Mouse (Mus musculus) stomach, postnatal 0 days (tissue): ENCODE measurements around the gene Gm11034. TPM values are rescaled to one million over a fixed set of nuclear protein-coding genes. Genes with fewer than 3 reads are reported as not detected.

Experiments used
- ATAC-seq: fragments of 200-750 bp; cut with Nextera tagmentation; 2 replicates; pipeline ENCODE4 v1.8.0; 2017; ENCODE audit not compliant: low FRiP score, low TSS enrichment
- DNase-seq: peaks from one replicate; pipeline ENCODE4 v3.0.0-alpha.2; 2016; ENCODE audit warnings: low spot score
- H3K27ac ChIP-seq: fragments of 300-500 bp; sonication (generic); replicated peaks from 2 replicates; pipeline ENCODE4 v1.5.1; 2014; ENCODE audit warnings: mild to moderate bottlenecking, control low read depth
- H3K27me3 ChIP-seq: fragments of 300-500 bp; sonication (generic); 2 replicates; pipeline ENCODE4 v1.6.1; 2014; ENCODE audit warnings: low read length; ENCODE audit not compliant: control insufficient read depth, insufficient read depth
- H3K36me3 ChIP-seq: fragments of 300-500 bp; sonication (generic); 2 replicates; pipeline ENCODE4 v1.6.1; 2014; ENCODE audit warnings: low read length, mixed read lengths; ENCODE audit not compliant: control insufficient read depth, insufficient read depth
- H3K4me1 ChIP-seq: fragments of 300-500 bp; sonication (generic); replicated peaks from 2 replicates; pipeline ENCODE4 v1.6.1; 2014; ENCODE audit warnings: antibody characterized with exemption; ENCODE audit not compliant: control insufficient read depth, insufficient read depth
- H3K4me2 ChIP-seq: fragments of 300-500 bp; sonication (generic); replicated peaks from 2 replicates; pipeline ENCODE4 v1.6.1; 2014; ENCODE audit warnings: low read depth, mild to moderate bottlenecking, control low read depth, moderate library complexity
- H3K4me3 ChIP-seq: fragments of 300-500 bp; sonication (generic); 2 replicates; pipeline ENCODE4 v1.5.1; 2014; ENCODE audit warnings: low read depth, low read length, control low read depth
- H3K9ac ChIP-seq: fragments of 300-500 bp; sonication (generic); 2 replicates; pipeline ENCODE4 v1.6.1; 2014; ENCODE audit warnings: mild to moderate bottlenecking, low read length, control low read depth, mixed read lengths
- H3K9me3 ChIP-seq: fragments of 300-500 bp; sonication (generic); 2 replicates; pipeline ENCODE4 v1.6.1; 2016; ENCODE audit warnings: low read length; ENCODE audit not compliant: control insufficient read depth
- CTCF ChIP-seq: IDR thresholded peaks from 2 replicates; pipeline ENCODE4 v1.5.1; 2016; ENCODE audit warnings: antibody characterized with exemption, low read depth, mild to moderate bottlenecking, moderate library complexity
- EP300 ChIP-seq: optimal IDR thresholded peaks from 2 replicates; pipeline ENCODE3; 2016; ENCODE audit warnings: antibody characterized with exemption
- WGBS: fragments of 180-500 bp; shearing (Covaris S2); extraction: QIAGEN DNeasy Blood & Tissue Kit; methylation state at CpG from one replicate; pipeline ENCODE4 v1.1.7; 2014; 5-methylcytosine and 5-hydroxymethylcytosine counted together
- polyA plus RNA-seq: library from polyadenylated mRNA; unstranded; fragments of >200 nt; fragmentation: Nextera tagmentation; extraction: Ambion mirVana; gene quantifications from 2 replicates; pipeline ENCODE4 v1.2.1, GENCODE M21; 2015

Gm11034 gene
- polyA plus RNA-seq, 1 experiment from 2014 or later, result not detected

GRCm38 (mm10) chr8:72218781-72219540 lies 5.5 kb upstream of the Gm11034 start:
- Histone ChIP-seq H3K4me1 (no peaks in the 10 kb centered on the region; the same call in 1 of the 2 replicates), H3K36me3 (peaks cover 13% of the 10 kb centered on the region), H3K4me2 (peak overlapping the region; percentile 25; the same call in 1 of the 2 replicates), H3K9me3 (no peaks in the 10 kb centered on the region), H3K27me3 (no peaks in the 10 kb centered on the region), H3K9ac (no peak overlapping the region), H3K4me3 (peak overlapping the region; percentile 72), H3K27ac (no peak overlapping the region)
- no peak for ATAC-seq
- no peak for DNase-seq
- TF ChIP-seq CTCF, result no peak
- no peak for TF ChIP-seq EP300
- WGBS, result 71% methylated on average over 9 of the region's 10 CpGs

- TF ChIP-seq EP300 (no peak), CTCF (no peak)
Observed at GRCm38 (mm10) chr8:72215871-72216270, 2.4 kb upstream of the Gm11034 start.

GRCm38 (mm10) chr8:72215060-72215459 lies 1.6 kb upstream of the Gm11034 start:
- Histone ChIP-seq H3K9ac (no peak overlapping the region), H3K27me3 (no peaks in the 10 kb centered on the region), H3K4me2 (no peak overlapping the region), H3K4me1 (no peaks in the 10 kb centered on the region), H3K36me3 (no peaks in the 10 kb centered on the region), H3K27ac (no peak overlapping the region), H3K4me3 (no peak overlapping the region), H3K9me3 (no peaks in the 10 kb centered on the region)
- DNase-seq (peak; percentile 71), ATAC-seq (peak; percentile 35; the same call in 1 of the 2 replicates)
- peak; percentile 79 for TF ChIP-seq CTCF
- TF ChIP-seq EP300, result no peak
- WGBS, result 43% methylated on average over 2 of the region's 2 CpGs

More at GRCm38 (mm10) chr8:72215871-72216270, 2.4 kb upstream of the Gm11034 start:
- H3K4me2 ChIP-seq, result no peak overlapping the region
- H3K4me3 ChIP-seq, result no peak overlapping the region
- no peak overlapping the region for H3K9ac ChIP-seq
- no peak for DNase-seq
- H3K4me1 ChIP-seq, result no peaks in the 10 kb centered on the region; the same call in 1 of the 2 replicates
- no peak overlapping the region for H3K27ac ChIP-seq
- ATAC-seq, result no peak
- WGBS, result 50% methylated on average over 1 of the region's 1 CpGs
- H3K36me3 ChIP-seq, result no peaks in the 10 kb centered on the region
- H3K9me3 ChIP-seq, result no peaks in the 10 kb centered on the region
- H3K27me3 ChIP-seq, result no peaks in the 10 kb centered on the region

GRCm38 (mm10) chr8:72212751-72213150 lies 685 bp downstream of the Gm11034 start, which contains the start of gene Cib3:
Cib3 (minus strand) TSS chr8:72212837.
- H3K27ac ChIP-seq, result no peak within 1 kb of the TSS
- 39% methylated on average over 4 of the region's 4 CpGs for WGBS
- no peaks in the 10 kb centered on the region for H3K27me3 ChIP-seq
- TF ChIP-seq CTCF (no peak), EP300 (no peak)
- H3K4me2 ChIP-seq, result no peak within 1 kb of the TSS
- no peak within 1 kb of the TSS for H3K9ac ChIP-seq
- no peak within 1 kb of the TSS for H3K4me3 ChIP-seq
- H3K4me1 ChIP-seq, result no peaks in the 10 kb centered on the region
- H3K9me3 ChIP-seq, result no peaks in the 10 kb centered on the region
- DNase-seq (no peak), ATAC-seq (no peak)
- H3K36me3 ChIP-seq, result no peaks in the 10 kb centered on the region

GRCm38 (mm10) chr8:72211846-72212245 lies 1.6 kb downstream of the Gm11034 start:
- no peak for DNase-seq
- Histone ChIP-seq H3K9me3 (no peaks in the 10 kb centered on the region), H3K27ac (no peak overlapping the region), H3K27me3 (no peaks in the 10 kb centered on the region), H3K9ac (no peak overlapping the region), H3K36me3 (no peaks in the 10 kb centered on the region), H3K4me3 (no peak overlapping the region), H3K4me2 (no peak overlapping the region), H3K4me1 (no peaks in the 10 kb centered on the region)
- TF ChIP-seq EP300 (no peak), CTCF (no peak)
- no peak for ATAC-seq
- 73% methylated on average over 1 of the region's 1 CpGs for WGBS

GRCm38 (mm10) chr8:72210710-72211109 lies 2.7 kb downstream of the Gm11034 start:
- H3K27ac ChIP-seq, result no peak overlapping the region
- H3K4me1 ChIP-seq, result no peaks in the 10 kb centered on the region
- H3K27me3 ChIP-seq, result no peaks in the 10 kb centered on the region
- ATAC-seq (no peak), DNase-seq (no peak)
- TF ChIP-seq EP300 (no peak), CTCF (0 out of 2 replicates have a peak, but pooled peaks have one; percentile 20)
- no peaks in the 10 kb centered on the region for H3K9me3 ChIP-seq
- H3K9ac ChIP-seq, result no peak overlapping the region
- no peak overlapping the region for H3K4me3 ChIP-seq
- WGBS, result 58% methylated on average over 2 of the region's 2 CpGs
- no peak overlapping the region for H3K4me2 ChIP-seq
- H3K36me3 ChIP-seq, result no peaks in the 10 kb centered on the region
